Mouse (Mus musculus) mesoderm, embryonic 11.5 days (tissue): ENCODE results near the gene Tas2r119.
"Not testable (repeated sequence)": the region's sequence is repeated elsewhere in the genome, so short reads cannot be mapped to it uniquely, and the experiment has no call there.

Experiments
- DNase-seq: peaks from one replicate; pipeline ENCODE4 v3.0.0-alpha.2; 2012; ENCODE audit warnings: low read depth, low spot score

Gene Tas2r119

DNA sequence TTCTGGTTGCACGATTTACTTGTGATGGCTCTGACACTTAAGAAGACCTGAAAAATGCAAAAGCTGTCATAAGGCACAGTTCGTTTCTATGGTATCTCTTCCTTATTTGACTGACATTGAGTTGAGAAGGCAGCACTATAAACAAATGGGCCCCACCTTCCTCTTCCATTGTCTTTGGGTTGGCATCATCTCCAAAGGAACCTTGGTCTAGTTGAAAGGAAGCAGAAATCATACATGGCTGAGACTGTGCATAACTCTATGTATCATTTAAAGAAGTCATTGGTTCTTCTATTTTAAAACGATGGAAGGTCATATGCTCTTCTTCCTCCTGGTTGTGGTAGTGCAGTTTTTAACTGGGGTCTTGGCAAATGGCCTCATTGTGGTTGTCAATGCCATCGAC is at the start of gene Tas2r119:
Tas2r119 (plus strand) TSS at position 301 of the 400 bp plus-strand sequence.
- DNase-seq: no peak

- DNase-seq: no peak
Observed at GRCm38 (mm10) chr15:32132315-32132714, 44.8 kb upstream of the Tas2r119 start.

GRCm38 (mm10) chr15:32141657-32142056 is 35.4 kb upstream of the Tas2r119 start:
- no peak for DNase-seq

DNA sequence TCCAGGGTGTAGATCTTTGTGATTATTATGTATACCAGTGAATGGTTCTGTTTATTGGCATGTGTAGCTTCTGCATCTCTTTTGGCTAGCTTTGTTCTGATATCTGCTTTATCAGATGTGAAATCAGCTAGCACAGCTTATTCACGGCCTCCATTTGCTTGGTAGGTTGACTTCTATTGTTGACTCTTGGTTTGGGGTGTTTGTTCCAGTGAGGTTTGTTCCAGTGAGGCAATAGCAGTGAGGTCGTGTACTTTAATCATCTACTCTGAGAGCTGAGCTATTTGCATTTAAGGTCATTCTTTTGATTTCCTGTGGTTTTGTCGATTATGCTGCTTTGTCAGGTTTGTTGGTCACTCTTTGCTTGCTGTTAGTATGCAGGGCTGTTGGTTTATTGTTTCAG is 32.8 kb upstream of the Tas2r119 start:
- no peak for DNase-seq

GRCm38 (mm10) chr15:32153404-32153803 is 23.7 kb upstream of the Tas2r119 start:
- no peak for DNase-seq

DNA sequence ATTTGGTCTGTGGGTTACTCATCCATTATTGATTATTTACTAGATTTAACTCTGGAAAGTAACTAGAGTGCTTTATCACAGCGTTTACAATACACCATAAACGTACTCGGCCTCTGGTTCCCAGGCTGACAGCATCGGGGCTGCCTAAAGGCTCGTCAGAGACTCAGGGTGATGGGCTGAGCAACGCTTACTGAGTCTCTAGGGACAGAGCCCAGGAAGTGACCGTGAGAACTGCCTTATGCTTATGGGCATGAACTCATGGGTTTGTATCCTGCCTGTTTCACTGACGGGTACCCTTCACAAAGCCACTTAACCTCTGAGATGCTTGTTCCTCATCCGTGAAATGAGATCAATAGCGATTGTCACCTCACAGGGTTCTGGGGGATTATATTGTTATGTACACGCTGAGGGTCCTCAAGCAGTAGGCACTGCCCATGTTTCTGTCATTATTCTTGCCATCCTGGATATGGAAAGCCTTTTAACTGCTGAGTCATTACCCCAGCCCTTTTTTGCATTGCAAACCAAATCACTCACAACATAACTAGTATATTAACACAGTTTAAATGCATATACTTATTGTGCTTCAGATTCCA is 23.1 kb upstream of the Tas2r119 start:
- DNase-seq: no peak

GRCm38 (mm10) chr15:32156126-32156525 is 21.0 kb upstream of the Tas2r119 start:
- peak; percentile 50 for DNase-seq

DNA sequence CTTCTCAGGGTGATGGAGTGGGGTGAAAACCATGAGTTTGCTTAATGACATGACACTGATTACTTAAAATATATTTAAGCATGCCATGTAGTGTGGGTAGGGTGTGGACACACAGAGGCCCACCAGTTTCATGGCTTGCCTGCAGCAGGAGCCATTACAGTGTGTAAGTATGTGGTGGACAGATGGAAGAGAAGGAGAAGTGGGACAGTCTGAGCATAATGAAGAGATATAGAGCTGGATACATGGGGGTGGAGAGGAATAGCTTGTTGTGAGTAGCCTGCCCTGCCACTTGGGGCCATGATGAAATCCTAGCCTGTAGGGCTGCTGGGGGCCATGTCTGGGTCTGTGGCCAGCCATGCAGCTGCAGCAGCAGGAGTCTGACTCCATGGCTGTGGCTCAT is 16.8 kb upstream of the Tas2r119 start:
- no peak for DNase-seq

- no peak for DNase-seq
Observed at GRCm38 (mm10) chr15:32171764-32172163, 5.3 kb upstream of the Tas2r119 start.

DNA sequence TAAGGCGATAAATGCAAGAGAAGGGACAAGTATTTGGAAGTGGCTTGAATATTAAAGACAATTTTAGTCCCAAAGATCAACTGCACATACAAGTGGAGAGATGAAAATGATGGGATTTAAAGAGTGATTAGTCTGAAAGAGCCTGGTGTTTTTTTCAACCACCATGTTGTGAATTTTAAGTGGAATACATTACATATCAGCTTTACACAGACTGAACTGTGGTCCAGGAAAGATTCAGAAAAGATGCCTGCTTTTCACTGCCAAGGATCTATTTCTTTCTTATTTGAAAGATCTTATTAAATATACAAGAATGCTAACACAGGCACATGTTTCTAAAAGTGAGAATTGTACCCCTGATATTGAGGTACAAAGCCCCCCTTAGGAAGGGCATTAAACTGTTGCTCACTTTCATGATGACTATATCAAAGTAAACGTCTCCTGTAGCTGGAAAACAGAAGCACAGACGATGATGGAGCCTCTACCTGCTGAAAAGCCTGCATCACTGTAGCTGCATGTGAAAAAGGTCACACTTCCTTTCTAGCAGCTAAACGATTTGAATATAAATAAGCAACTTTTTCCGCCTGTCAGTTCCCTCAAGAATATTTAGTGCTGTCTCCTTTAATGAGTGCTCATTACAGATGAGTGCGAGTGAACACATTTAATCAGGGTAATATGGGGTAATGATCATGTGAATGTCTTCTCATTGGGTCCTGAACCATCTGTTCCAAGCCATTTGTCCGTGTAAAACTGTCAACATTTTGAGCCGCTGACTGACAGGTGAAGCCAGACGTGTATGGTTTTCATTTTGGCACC is 4.7 kb upstream of the Tas2r119 start:
- DNase-seq: no peak

DNA sequence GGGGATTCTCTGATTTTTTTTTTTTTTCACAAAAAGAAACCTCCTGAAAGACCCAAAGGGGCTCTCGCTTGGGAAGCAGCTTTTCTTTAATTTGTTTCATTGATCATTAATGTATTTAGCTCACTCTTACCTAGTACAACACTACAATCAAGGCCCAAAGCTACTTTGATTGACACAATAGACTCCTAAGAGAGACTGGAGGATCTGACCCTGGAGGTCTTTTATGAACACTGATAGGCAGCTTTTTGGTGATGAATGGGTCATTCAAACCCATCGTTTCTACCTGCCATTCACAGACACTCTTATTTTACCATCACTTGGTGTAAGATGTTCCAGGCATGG is 4.1 kb upstream of the Tas2r119 start:
- DNase-seq: no peak

- no peak for DNase-seq
Observed at GRCm38 (mm10) chr15:32180010-32180725, 3.1 kb downstream of the Tas2r119 start.

DNA sequence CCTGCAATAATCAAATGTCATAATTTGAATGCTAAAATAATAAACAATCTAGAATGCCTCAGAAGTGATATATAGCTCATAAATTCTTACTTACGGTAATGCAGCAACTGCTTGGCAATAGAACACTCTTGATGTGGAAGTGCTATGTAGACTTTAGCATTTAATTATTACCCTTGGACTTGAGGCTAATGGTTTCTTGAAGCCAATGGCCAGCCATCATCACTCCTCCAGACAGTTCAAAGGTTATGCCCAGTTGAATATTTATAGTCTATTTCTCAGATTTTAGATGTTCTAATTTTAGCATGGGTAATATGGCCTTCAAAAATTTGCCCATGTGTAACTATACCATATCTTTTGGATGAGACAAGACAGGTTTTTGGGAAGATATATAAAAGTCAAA is 4.9 kb downstream of the Tas2r119 start:
- DNase-seq: no peak

- no peak for DNase-seq
Observed at GRCm38 (mm10) chr15:32184964-32185363, 7.9 kb downstream of the Tas2r119 start.

GRCm38 (mm10) chr15:32189879-32190278 is 12.8 kb downstream of the Tas2r119 start:
- no peak for DNase-seq

GRCm38 (mm10) chr15:32190436-32190835 is 13.3 kb downstream of the Tas2r119 start:
- no peak for DNase-seq

GRCm38 (mm10) chr15:32192948-32193347 is 15.9 kb downstream of the Tas2r119 start:
- DNase-seq: no peak

GRCm38 (mm10) chr15:32198076-32198475 is 21.0 kb downstream of the Tas2r119 start:
- no peak for DNase-seq

DNA sequence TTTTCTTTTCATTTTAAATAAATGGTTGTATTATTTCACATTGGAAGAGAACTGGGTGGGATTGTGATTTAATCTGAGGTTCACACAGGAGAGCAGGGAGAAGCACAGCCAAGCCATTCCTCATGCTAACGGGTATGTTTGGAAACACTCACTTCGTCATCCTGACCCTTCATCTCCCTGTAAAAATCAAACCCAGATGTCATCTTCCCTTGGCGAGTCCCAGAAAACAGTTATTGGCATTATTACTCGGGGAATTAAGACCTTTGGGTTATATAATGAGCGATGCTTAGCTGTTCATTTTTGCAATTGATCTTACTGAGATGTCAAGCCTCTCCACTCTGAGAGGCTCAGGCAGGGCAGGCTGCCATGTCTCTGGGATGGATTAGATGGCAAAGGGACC is 21.5 kb downstream of the Tas2r119 start:
- DNase-seq: no peak

DNA sequence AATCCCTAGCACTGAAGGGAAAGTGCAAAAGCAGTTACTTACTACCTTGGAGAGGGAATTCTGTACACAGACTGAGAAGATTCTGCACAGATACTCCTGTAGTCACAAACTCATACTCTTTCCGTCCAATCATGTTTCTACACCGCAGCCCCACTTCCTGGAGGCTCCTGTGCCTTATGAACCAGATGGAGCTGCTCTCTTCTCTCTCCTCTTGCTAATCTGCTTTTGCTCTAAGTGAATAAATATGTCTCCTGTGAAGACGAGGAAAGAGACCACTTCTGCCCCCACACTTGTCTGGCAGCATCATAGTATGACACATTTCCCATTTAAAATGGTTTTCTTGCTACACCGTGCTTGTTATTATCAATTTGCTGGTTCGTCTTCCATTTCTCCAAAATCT is 26.2 kb downstream of the Tas2r119 start:
- DNase-seq: no peak

DNA sequence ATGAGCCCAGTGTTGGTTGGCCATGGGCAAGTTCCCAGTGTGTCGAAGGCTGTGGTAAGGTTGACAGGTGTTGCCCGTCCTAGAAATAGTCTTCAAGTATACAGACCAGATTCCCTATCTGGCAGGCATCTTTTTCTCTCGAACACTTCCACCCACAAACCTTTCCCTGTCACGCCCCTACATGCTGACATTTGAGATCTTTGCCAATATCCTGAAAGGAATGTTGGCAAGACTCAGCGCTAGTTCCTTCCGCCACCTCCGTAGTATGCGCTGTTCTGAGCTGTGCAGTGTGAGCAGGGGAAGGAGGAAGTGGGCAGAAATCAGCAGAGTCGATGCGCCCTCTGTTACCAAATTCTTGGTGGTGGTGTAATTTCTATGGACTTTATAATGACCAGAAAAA is 27.8 kb downstream of the Tas2r119 start:
- no peak for DNase-seq

GRCm38 (mm10) chr15:32214687-32215086 is 37.6 kb downstream of the Tas2r119 start:
- DNase-seq: not testable (repeated sequence)

- DNase-seq: no peak
Observed at GRCm38 (mm10) chr15:32223028-32223427, 45.9 kb downstream of the Tas2r119 start.
